Mouse (Mus musculus) lung, postnatal 0 days (tissue): ENCODE data around the gene Atf7ip. TPM values are rescaled to one million over a fixed set of nuclear protein-coding genes. Genes with fewer than 3 reads are reported as not detected.

Experiments
- ATAC-seq: fragments of 200-750 bp; cut with Nextera tagmentation; 2 replicates; pipeline ENCODE4 v1.8.0; 2017; ENCODE audit warnings: moderate library complexity
- DNase-seq: peaks from one replicate; pipeline ENCODE4 v3.0.0-alpha.2; 2016; ENCODE audit warnings: low spot score
- H3K27ac ChIP-seq: fragments of 300-500 bp; sonication (generic); 2 replicates; pipeline ENCODE4 v1.5.1; 2014; ENCODE audit warnings: antibody characterized with exemption, mild to moderate bottlenecking, low read length, mixed read lengths
- H3K27me3 ChIP-seq: fragments of 300-500 bp; sonication (generic); replicated peaks from 2 replicates; pipeline ENCODE4 v1.6.1; 2014; ENCODE audit warnings: low read length, mixed read lengths; ENCODE audit not compliant: insufficient read depth
- H3K36me3 ChIP-seq: fragments of 300-500 bp; sonication (generic); 2 replicates; pipeline ENCODE4 v1.6.1; 2014; ENCODE audit warnings: low read length, mixed read lengths; ENCODE audit not compliant: insufficient read depth
- H3K4me1 ChIP-seq: fragments of 300-500 bp; sonication (generic); 2 replicates; pipeline ENCODE4 v1.6.1; 2014; ENCODE audit warnings: antibody characterized with exemption, low read depth, low read length, mixed read lengths; ENCODE audit not compliant: insufficient read depth
- H3K4me2 ChIP-seq: fragments of 300-500 bp; sonication (generic); replicated peaks from 2 replicates; pipeline ENCODE4 v1.6.1; 2014; ENCODE audit warnings: low read depth, mild to moderate bottlenecking, low read length, moderate library complexity, mixed read lengths
- H3K4me3 ChIP-seq: fragments of 300-500 bp; sonication (generic); 2 replicates; pipeline ENCODE4 v1.5.1; 2014; ENCODE audit warnings: low read depth, low read length
- H3K9ac ChIP-seq: fragments of 300-500 bp; sonication (generic); replicated peaks from 2 replicates; pipeline ENCODE4 v1.6.1; 2014; ENCODE audit warnings: low read depth, mild to moderate bottlenecking
- H3K9me3 ChIP-seq: fragments of 300-500 bp; sonication (generic); 2 replicates; pipeline ENCODE4 v1.6.1; 2016; ENCODE audit warnings: low read length, mixed read lengths
- CTCF ChIP-seq: IDR thresholded peaks from 2 replicates; pipeline ENCODE4 v1.5.1; 2016; ENCODE audit warnings: antibody characterized with exemption, mild to moderate bottlenecking
- EP300 ChIP-seq: IDR thresholded peaks from 2 replicates; pipeline ENCODE4 v1.6.1; 2016; ENCODE audit warnings: antibody characterized with exemption, mild to moderate bottlenecking, control low read depth
- WGBS: fragments of 180-500 bp; shearing (Covaris S2); extraction: QIAGEN DNeasy Blood & Tissue Kit; methylation state at CpG from one replicate; pipeline ENCODE4 v1.1.7; 2014; 5-methylcytosine and 5-hydroxymethylcytosine counted together
- polyA plus RNA-seq: library from polyadenylated mRNA; unstranded; fragments of >200 nt; fragmentation: Nextera tagmentation; extraction: Ambion mirVana; gene quantifications from 2 replicates; pipeline ENCODE4 v1.2.1, GENCODE M21; 2015

Gene Atf7ip
- polyA plus RNA-seq, 1 experiment from 2014 or later, result 13.9 TPM

DNA sequence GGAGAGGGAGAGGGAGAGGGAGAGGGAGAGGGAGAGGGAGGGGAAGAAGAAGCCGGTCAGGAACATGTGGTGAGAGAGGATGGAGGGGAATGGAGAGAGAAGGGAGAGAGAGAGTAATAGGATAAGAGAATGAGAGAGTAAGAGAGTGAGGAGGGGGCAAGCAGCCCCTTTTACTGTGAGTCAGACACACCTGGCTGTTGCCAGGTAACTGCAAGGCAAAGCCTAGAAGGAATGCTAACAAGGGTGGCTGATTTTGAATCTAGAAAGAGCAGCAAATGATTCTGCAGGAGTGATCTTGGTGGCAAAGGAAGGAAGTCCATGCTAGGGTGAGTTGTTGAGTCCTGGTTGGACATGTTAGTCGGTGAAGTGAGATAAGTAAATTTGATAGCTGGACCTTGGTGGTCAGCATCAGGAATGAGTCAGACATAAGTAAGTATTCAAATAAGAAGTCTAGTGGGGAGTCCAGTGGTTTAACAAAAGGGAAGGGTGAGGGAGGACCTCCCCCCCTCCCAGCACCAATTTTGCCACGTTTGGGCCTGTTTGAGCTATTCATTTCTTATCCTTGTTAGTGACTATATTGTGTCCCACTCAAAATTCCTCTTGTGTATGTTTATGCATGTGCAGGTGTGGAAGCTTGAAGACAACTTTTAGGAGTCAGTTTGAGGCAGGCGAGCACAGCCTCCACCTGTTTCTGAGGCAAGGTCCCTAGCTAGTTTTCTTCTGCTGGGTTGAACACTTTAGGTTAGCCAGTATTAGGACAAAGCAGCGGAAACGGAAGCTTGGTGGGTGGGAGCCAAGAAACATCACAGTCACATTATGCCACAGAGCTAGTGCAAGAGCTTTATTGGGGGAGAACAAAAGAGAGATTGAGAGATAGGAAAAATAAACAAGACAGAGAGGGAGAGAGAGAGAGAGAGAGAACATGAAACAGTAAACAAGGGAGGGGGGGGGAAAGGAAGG, 15.2 kb upstream of the Atf7ip start:
- no peak overlapping the region for H3K4me3 ChIP-seq
- no peaks in the 10 kb centered on the region for H3K36me3 ChIP-seq
- H3K27ac ChIP-seq, result no peak overlapping the region
- no peaks in the 10 kb centered on the region for H3K27me3 ChIP-seq
- 42% methylated on average over 6 of the region's 6 CpGs for WGBS
- no peaks in the 10 kb centered on the region for H3K9me3 ChIP-seq
- no peak for ATAC-seq
- peak; percentile 41 for DNase-seq
- TF ChIP-seq EP300, result no peak
- TF ChIP-seq CTCF, result no peak
- H3K9ac ChIP-seq, result no peak overlapping the region
- H3K4me2 ChIP-seq, result no peak overlapping the region
- H3K4me1 ChIP-seq, result no peaks in the 10 kb centered on the region

DNA sequence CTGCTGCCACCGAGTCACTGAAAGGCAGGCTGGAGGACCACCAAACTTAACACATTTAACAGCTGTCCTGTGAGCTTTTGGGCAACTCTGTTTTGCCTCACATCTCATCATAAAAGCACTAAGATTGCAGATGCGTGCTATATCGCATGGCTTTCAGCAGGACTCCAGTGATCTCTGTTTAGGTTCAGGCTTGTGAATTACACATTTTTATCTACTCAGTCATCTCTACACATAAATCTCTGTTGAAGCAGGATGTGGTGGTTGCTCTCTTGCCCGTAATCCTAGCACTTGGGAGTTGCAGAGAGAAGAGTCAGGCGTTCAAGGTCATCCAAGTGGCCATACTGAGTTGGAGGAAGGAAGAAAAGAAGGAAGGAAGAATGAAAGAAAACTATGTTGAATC, 14.3 kb upstream of the Atf7ip start:
- Histone ChIP-seq H3K4me3 (no peak overlapping the region), H3K4me1 (no peaks in the 10 kb centered on the region), H3K4me2 (no peak overlapping the region), H3K27ac (no peak overlapping the region), H3K27me3 (no peaks in the 10 kb centered on the region), H3K9me3 (no peaks in the 10 kb centered on the region), H3K36me3 (no peaks in the 10 kb centered on the region), H3K9ac (no peak overlapping the region)
- DNase-seq (no peak), ATAC-seq (no peak)
- WGBS, result 62% methylated on average over 5 of the region's 5 CpGs
- TF ChIP-seq EP300 (no peak), CTCF (no peak)

DNA sequence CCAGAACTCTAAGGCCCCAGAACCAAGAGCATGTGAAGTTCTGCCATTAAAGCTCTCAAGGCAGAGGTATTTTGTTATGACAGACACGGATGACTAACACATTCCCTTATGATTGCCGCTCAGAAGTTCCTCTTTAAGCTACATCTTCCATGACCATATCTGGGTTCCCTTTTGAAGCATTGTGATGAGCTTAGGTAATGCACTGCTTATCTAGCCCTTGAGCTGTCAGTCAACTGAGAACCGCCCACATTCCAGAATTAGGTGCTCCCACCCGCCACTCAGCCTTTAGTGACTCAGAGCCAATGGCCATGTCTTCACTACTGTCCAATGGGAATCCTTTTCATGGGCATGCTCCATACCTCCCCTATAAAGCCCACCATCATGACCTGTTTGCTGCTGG, 13.7 kb upstream of the Atf7ip start:
- H3K4me2 ChIP-seq, result no peak overlapping the region
- no peaks in the 10 kb centered on the region for H3K27me3 ChIP-seq
- WGBS, result 80% methylated on average over 4 of the region's 4 CpGs
- no peaks in the 10 kb centered on the region for H3K36me3 ChIP-seq
- no peak overlapping the region for H3K27ac ChIP-seq
- TF ChIP-seq EP300 (no peak), CTCF (no peak)
- H3K9me3 ChIP-seq, result no peaks in the 10 kb centered on the region
- no peaks in the 10 kb centered on the region for H3K4me1 ChIP-seq
- no peak overlapping the region for H3K9ac ChIP-seq
- ATAC-seq (peak; percentile 30; the same call in 1 of the 2 replicates), DNase-seq (peak; percentile 52)
- H3K4me3 ChIP-seq, result no peak overlapping the region

DNA sequence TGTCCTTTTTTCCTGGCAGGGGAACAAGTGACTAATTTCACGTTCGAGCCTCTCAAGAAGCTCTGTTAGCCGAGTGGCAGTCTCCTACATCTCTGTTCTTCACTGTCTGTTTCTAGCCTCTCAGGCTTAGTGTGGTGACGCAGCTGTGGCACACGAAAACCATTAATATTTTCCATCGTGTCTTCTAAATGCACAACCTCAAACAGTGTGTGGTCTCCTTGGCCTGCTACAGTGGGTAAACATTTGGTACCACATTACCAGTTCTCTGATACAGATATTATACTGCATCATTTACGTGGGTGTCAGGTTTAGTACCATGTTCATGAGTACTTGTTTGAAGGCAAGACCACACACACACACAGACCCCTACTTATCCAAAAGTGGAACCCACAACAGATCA, 12.5 kb upstream of the Atf7ip start:
- 86% methylated on average over 7 of the region's 7 CpGs for WGBS
- H3K9me3 ChIP-seq, result no peaks in the 10 kb centered on the region
- H3K27ac ChIP-seq, result no peak overlapping the region
- H3K36me3 ChIP-seq, result no peaks in the 10 kb centered on the region
- ATAC-seq (no peak), DNase-seq (no peak)
- no peak overlapping the region for H3K9ac ChIP-seq
- H3K27me3 ChIP-seq, result no peaks in the 10 kb centered on the region
- H3K4me1 ChIP-seq, result no peaks in the 10 kb centered on the region
- no peak overlapping the region for H3K4me3 ChIP-seq
- TF ChIP-seq EP300 (no peak), CTCF (no peak)
- H3K4me2 ChIP-seq, result no peak overlapping the region

DNA sequence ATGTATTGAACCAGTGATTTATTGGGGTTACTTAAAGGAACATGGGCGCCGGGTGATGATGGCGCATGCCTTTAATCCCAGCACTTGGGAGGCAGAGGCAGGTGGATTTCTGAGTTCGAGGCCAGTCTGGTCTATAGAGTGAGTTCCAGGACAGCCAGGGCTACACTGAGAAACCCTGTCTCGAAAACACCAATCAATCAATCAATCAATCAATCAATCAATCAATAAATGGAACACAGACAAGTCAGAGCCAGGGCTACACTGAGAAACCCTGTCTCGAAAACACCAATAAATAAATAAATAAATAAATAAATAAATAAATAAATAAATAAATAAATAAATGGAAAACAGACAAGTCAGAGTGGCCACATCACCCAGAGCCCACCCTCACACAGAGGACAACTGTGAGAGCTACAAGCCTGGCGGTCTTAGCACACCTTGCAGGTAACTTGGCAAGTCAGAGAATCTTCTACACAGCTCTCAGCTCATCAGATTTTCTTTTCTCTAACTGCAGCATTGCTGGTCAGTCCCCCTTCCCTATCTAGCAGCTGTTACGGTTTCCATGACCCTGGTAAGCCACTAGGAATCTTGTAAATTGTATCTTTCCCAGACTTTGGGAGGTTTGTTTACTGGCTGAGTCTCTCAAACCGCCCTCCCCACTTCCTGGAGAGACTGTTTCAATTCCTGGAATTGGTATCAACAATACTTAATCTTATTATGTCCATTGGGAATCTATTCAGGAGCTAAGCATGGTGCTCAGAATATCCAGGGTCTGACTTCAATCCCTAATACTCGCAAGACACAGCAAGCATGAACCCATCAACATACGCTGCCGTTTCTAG, 11.8 kb upstream of the Atf7ip start:
- TF ChIP-seq CTCF, result no peak
- TF ChIP-seq EP300, result no peak
- ATAC-seq, result peak; percentile 16; the same call in 1 of the 2 replicates
- no peaks in the 10 kb centered on the region for H3K27me3 ChIP-seq
- H3K4me3 ChIP-seq, result no peak overlapping the region
- DNase-seq, result peak; percentile 49
- WGBS, result 80% methylated on average over 12 of the region's 12 CpGs
- no peak overlapping the region for H3K9ac ChIP-seq
- H3K36me3 ChIP-seq, result no peaks in the 10 kb centered on the region
- no peak overlapping the region for H3K4me2 ChIP-seq
- no peaks in the 10 kb centered on the region for H3K4me1 ChIP-seq
- no peak overlapping the region for H3K27ac ChIP-seq
- no peaks in the 10 kb centered on the region for H3K9me3 ChIP-seq

DNA sequence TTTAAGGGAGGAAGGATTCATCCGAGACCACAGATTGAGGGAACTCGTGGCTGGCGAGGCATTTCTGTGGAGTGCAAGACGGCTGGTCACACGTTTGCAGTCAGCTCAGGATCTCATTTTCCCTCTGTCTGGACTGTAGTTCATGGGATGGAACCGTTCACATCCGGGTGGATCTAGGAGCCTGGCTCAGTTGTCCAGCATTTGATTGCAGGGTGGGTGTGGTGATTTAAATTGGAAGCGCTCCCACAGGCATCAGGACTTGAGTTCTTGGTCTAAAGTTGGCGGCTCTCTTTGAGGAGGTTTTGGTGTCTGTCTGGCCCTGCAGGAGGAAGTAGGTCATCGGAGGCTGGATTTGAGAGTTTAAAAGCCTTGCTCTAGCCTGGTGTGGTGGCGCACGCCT, 10.9 kb upstream of the Atf7ip start:
- DNase-seq, result no peak
- H3K27ac ChIP-seq, result no peak overlapping the region
- TF ChIP-seq EP300 (no peak), CTCF (no peak)
- 93% methylated on average over 12 of the region's 12 CpGs for WGBS
- no peak for ATAC-seq
- no peaks in the 10 kb centered on the region for H3K27me3 ChIP-seq
- no peak overlapping the region for H3K4me2 ChIP-seq
- H3K4me1 ChIP-seq, result no peaks in the 10 kb centered on the region
- H3K36me3 ChIP-seq, result no peaks in the 10 kb centered on the region
- no peak overlapping the region for H3K9ac ChIP-seq
- no peak overlapping the region for H3K4me3 ChIP-seq
- no peaks in the 10 kb centered on the region for H3K9me3 ChIP-seq
